Mouse (Mus musculus): ENCODE data around the gene Zfyve19. TPM values are rescaled to one million over a fixed set of nuclear protein-coding genes. Genes with fewer than 3 reads are reported as not detected.

Gene Zfyve19
- 58.9 and 68.5 TPM in 2 replicates for polyA plus RNA-seq (2015; fragmentation: Nextera tagmentation; extraction: Ambion mirVana)

- Histone ChIP-seq H3K9me3 (no peaks in the 10 kb centered on the region), H3K27ac (replicated peaks) (peak within 1 kb of the TSS; percentile 89), H3K4me3 (peak within 1 kb of the TSS; percentile 63), H3K4me2 (peak within 1 kb of the TSS; percentile 74), H3K9ac (peak within 1 kb of the TSS; percentile 75), H3K27me3 (no peaks in the 10 kb centered on the region), H3K4me1 (replicated peaks) (peaks cover 25% of the 10 kb centered on the region), H3K36me3 (peaks cover 29% of the 10 kb centered on the region)
- under 1% methylated on average over 51 of the region's 51 CpGs for WGBS
- peak; percentile 98 for ATAC-seq (ENCODE audit: low FRiP score, low read depth)
Measured at GRCm38 (mm10) chr2:119208344-119209175, at the start of gene Zfyve19, which contains the start of gene Dnajc17. TSS of gene Zfyve19 (plus strand) at chr2:119208617. TSS of gene Dnajc17 (minus strand) at chr2:119208795.

DNA sequence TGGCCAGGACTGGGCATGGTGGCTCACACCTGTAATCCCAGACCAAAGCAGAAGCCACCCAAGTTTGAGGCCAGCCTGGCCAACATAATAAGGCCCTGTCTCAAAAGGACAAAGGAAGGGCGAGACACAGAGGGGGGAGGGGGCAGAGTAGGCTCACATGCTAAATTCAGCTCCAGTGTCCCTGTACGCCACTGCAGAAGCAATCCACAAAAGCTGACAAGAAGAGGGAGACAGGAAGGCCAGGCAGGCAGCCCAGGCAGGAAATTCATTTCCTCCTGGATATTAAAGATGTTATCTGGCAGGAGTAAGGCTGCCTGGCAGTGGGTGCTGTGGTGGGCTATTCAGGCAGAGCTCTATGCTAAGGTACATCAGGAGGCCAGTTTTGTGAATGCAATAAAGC is 47.2 kb upstream of the Zfyve19 start:
- H3K27ac ChIP-seq (replicated peaks) = no peak overlapping the region
- H3K36me3 ChIP-seq = no peaks in the 10 kb centered on the region
- no peak overlapping the region for H3K9ac ChIP-seq
- WGBS = 21% methylated on average over 2 of the region's 2 CpGs
- peaks cover 15% of the 10 kb centered on the region for H3K27me3 ChIP-seq
- H3K4me3 ChIP-seq = no peak overlapping the region
- H3K9me3 ChIP-seq = no peaks in the 10 kb centered on the region
- H3K4me1 ChIP-seq (replicated peaks) = peaks cover 8% of the 10 kb centered on the region
- ATAC-seq (ENCODE audit: low FRiP score, low read depth) = no peak
- H3K4me2 ChIP-seq = no peak overlapping the region

DNA sequence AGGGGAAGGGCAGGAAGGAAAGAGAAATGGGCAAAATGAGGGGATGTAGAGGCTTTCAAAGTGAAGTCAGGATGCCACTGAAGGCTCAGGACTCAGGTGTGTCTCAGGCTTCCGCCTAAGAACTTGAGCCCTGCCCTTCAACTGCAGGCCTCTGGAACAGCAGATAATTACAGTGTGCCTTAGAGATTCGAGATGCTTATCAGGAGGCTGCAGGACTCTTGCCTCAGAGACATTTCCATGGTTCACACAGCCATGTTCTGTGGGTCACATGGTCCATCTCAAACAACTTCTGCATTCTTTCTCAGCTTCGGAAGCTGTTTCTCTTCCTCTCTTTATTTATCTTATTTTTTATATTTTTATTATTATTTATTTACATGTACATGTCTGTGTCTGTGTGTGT is 45.3 kb upstream of the Zfyve19 start:
- Histone ChIP-seq H3K4me1 (replicated peaks) (peaks cover 16% of the 10 kb centered on the region), H3K4me2 (no peak overlapping the region), H3K9ac (no peak overlapping the region), H3K4me3 (no peak overlapping the region), H3K9me3 (no peaks in the 10 kb centered on the region), H3K36me3 (no peaks in the 10 kb centered on the region), H3K27me3 (peaks cover 15% of the 10 kb centered on the region), H3K27ac (replicated peaks) (no peak overlapping the region)
- ATAC-seq (ENCODE audit: low FRiP score, low read depth) = no peak
- 77% methylated on average over 3 of the region's 3 CpGs for WGBS

- Histone ChIP-seq H3K27me3 (peaks cover 15% of the 10 kb centered on the region), H3K4me1 (replicated peaks) (peaks cover 16% of the 10 kb centered on the region), H3K36me3 (no peaks in the 10 kb centered on the region), H3K4me2 (no peak overlapping the region), H3K27ac (replicated peaks) (no peak overlapping the region), H3K9me3 (no peaks in the 10 kb centered on the region), H3K4me3 (no peak overlapping the region), H3K9ac (no peak overlapping the region)
- no peak for ATAC-seq (ENCODE audit: low FRiP score, low read depth)
- 92% methylated on average over 4 of the region's 4 CpGs for WGBS
Measured at GRCm38 (mm10) chr2:119163999-119164398, 44.4 kb upstream of the Zfyve19 start.

DNA sequence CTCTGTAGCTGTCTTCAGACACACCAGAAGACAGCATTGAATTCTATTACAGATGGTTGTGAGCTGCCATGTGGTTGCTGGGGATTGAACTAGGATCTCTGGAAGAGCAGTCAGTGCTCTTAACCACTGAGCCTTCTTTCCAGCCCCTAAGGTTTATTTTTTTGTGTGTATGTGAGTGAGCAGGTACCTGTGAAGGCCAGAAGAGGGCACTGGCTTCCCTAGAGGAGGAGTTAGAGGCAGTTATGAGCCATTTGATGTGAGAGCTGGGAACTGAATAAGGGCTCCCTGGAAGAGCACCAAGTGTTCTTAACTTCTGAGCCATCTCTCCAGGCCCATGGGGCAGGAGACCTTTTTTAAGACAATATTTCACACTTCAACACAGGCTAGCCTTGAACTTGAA is 43.0 kb upstream of the Zfyve19 start:
- no peak overlapping the region for H3K4me2 ChIP-seq
- H3K9me3 ChIP-seq = no peaks in the 10 kb centered on the region
- H3K4me1 ChIP-seq (replicated peaks) = peaks cover 16% of the 10 kb centered on the region
- ATAC-seq (ENCODE audit: low FRiP score, low read depth) = no peak
- peaks cover 15% of the 10 kb centered on the region for H3K27me3 ChIP-seq
- H3K36me3 ChIP-seq = no peaks in the 10 kb centered on the region
- no peak overlapping the region for H3K9ac ChIP-seq
- H3K4me3 ChIP-seq = no peak overlapping the region
- no peak overlapping the region for H3K27ac ChIP-seq (replicated peaks)

GRCm38 (mm10) chr2:119166901-119167865 is 41.2 kb upstream of the Zfyve19 start, which contains the start of gene Gchfr:
TSS of gene Gchfr (plus strand) at chr2:119167773.
- no peaks in the 10 kb centered on the region for H3K36me3 ChIP-seq
- H3K9me3 ChIP-seq = no peaks in the 10 kb centered on the region
- no peak within 1 kb of the TSS for H3K27ac ChIP-seq (replicated peaks)
- peak within 1 kb of the TSS; percentile 99 for H3K4me2 ChIP-seq
- peak; percentile 77 for ATAC-seq (ENCODE audit: low FRiP score, low read depth)
- peak within 1 kb of the TSS; percentile 50 for H3K4me3 ChIP-seq
- WGBS = under 1% methylated on average over 60 of the region's 60 CpGs
- peaks cover 15% of the 10 kb centered on the region for H3K27me3 ChIP-seq
- peak within 1 kb of the TSS; percentile 37 for H3K9ac ChIP-seq
- peaks cover 16% of the 10 kb centered on the region for H3K4me1 ChIP-seq (replicated peaks)

DNA sequence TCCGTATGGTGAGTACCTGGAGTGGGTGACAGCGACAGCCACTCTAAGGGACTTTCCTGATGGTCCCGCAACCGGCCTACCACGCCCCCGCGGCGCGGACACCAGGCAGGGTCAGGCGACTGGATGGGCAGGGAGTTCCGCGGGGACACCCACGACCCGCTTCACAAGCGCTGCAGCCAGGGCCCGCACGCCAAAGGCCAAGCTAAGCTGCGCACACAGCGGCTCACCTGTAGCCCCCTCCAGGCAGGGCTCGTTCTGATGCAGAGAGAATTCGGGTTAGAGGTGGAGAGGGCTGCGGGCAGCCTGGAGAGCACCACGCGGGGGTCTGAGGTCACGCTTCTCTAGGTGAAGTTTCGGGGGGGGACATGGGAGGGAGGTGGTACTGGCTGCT is 40.6 kb upstream of the Zfyve19 start:
- ATAC-seq (ENCODE audit: low FRiP score, low read depth) = no peak
- Histone ChIP-seq H3K9me3 (no peaks in the 10 kb centered on the region), H3K27me3 (peaks cover 15% of the 10 kb centered on the region), H3K4me1 (replicated peaks) (peaks cover 22% of the 10 kb centered on the region), H3K27ac (replicated peaks) (no peak overlapping the region), H3K4me2 (peak overlapping the region; percentile 99), H3K4me3 (peak overlapping the region; percentile 50), H3K9ac (peak overlapping the region; percentile 37), H3K36me3 (no peaks in the 10 kb centered on the region)
- 4% methylated on average over 26 of the region's 26 CpGs for WGBS

DNA sequence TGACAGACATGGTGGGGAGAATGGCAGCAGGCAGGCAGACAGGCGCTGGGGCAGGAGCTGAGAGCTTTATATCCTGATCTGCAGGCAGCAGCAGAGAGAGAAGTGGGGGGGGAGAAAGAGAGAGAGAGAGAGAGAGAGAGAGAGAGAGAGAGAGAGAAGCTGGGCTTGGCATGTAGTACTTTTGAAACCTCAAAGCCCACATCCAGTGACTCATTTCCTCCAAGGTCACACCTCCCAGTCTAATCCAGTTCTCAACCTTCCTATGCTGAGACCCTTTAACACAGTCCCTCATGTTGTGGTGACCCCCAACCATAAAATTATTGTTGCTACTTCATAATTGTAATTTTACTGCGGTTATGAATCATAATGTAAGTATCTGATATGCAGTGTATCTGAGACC is 38.1 kb upstream of the Zfyve19 start:
- H3K4me1 ChIP-seq (replicated peaks) = peaks cover 43% of the 10 kb centered on the region
- no peak overlapping the region for H3K4me3 ChIP-seq
- WGBS = 93% methylated on average over 2 of the region's 2 CpGs
- H3K9ac ChIP-seq = no peak overlapping the region
- H3K27me3 ChIP-seq = peaks cover 9% of the 10 kb centered on the region
- no peak for ATAC-seq (ENCODE audit: low FRiP score, low read depth)
- no peak overlapping the region for H3K27ac ChIP-seq (replicated peaks)
- H3K36me3 ChIP-seq = no peaks in the 10 kb centered on the region
- H3K4me2 ChIP-seq = no peak overlapping the region
- no peaks in the 10 kb centered on the region for H3K9me3 ChIP-seq

DNA sequence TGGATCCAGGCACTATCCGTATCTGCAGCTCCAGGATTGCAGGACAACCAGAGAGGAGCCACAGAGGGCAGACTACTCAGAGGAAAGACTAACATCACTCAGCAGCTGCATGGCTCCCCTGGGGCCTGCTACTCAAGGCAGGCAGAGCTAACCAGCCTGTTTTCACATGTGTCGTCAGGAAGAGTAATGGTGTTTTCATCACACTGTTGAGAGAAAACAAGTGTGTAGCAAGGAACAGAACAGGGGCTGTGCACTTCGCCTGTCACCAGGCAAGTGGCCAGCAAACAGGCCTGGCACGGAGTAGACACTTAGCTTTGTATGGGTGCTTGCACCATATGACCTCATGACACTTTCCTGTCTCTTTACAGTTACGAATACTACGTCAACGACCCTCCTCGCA is 36.8 kb upstream of the Zfyve19 start:
- H3K9me3 ChIP-seq = no peaks in the 10 kb centered on the region
- ATAC-seq (ENCODE audit: low FRiP score, low read depth) = no peak
- H3K4me2 ChIP-seq = no peak overlapping the region
- no peaks in the 10 kb centered on the region; the same call in 1 of the 2 replicates for H3K27me3 ChIP-seq
- no peak overlapping the region for H3K27ac ChIP-seq (replicated peaks)
- no peak overlapping the region for H3K4me3 ChIP-seq
- no peaks in the 10 kb centered on the region for H3K36me3 ChIP-seq
- 67% methylated on average over 8 of the region's 8 CpGs for WGBS
- no peak overlapping the region for H3K9ac ChIP-seq
- H3K4me1 ChIP-seq (replicated peaks) = peaks cover 41% of the 10 kb centered on the region

GRCm38 (mm10) chr2:119172446-119172845 is 36.0 kb upstream of the Zfyve19 start:
- H3K4me2 ChIP-seq = no peak overlapping the region

DNA sequence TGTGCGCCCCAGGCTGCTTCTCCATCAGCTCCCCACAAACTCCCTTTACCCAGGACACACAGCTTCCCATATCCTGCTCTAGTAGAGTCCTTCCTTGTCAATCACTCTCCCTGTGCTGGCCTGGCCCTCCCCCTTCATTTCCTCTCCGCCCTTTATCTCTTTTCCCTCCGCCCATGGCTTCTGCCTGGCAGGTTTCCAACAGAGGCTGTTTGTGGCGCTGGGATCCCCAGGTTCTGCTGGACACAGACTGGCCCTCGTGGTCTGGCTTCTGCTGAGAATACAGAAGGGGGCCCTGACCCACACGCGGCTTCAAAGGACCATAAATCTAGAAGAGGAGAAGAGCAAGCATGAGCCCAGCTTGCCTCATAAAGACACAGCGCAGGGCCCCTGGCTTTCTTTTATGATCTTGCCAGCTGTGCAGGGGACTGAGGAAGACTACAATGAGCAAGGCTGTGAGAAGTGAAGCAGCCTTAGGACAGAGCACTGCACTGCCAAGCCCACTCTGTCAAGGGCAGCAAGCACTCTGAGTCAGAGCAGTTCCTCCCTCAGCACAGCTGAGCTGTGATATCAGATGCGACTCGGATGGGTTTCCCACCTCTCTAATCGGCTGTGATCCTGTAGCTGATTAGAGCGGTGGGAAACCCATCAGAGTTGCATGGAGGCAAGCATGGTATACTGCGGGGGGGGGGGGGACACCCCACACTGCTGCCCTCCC is 35.4 kb upstream of the Zfyve19 start:
- Histone ChIP-seq H3K27me3 (no peaks in the 10 kb centered on the region; the same call in 1 of the 2 replicates), H3K4me2 (peak overlapping the region; percentile 17; the same call in 1 of the 2 replicates), H3K27ac (replicated peaks) (no peak overlapping the region), H3K9me3 (no peaks in the 10 kb centered on the region), H3K9ac (no peak overlapping the region), H3K36me3 (peaks cover 2% of the 10 kb centered on the region; the same call in 1 of the 2 replicates), H3K4me3 (no peak overlapping the region), H3K4me1 (replicated peaks) (peaks cover 27% of the 10 kb centered on the region)
- 21% methylated on average over 13 of the region's 13 CpGs for WGBS
- peak; percentile 9; the same call in 1 of the 2 replicates for ATAC-seq (ENCODE audit: low FRiP score, low read depth)

More at GRCm38 (mm10) chr2:119172446-119172845, 36.0 kb upstream of the Zfyve19 start:
- H3K27me3 ChIP-seq = no peaks in the 10 kb centered on the region; the same call in 1 of the 2 replicates
- no peak overlapping the region for H3K27ac ChIP-seq (replicated peaks)
- peaks cover 33% of the 10 kb centered on the region for H3K4me1 ChIP-seq (replicated peaks)
- no peaks in the 10 kb centered on the region for H3K36me3 ChIP-seq
- no peak overlapping the region for H3K9ac ChIP-seq
- 81% methylated on average over 7 of the region's 7 CpGs for WGBS
- H3K9me3 ChIP-seq = no peaks in the 10 kb centered on the region
- no peak overlapping the region for H3K4me3 ChIP-seq
- no peak for ATAC-seq (ENCODE audit: low FRiP score, low read depth)
